Mouse (Mus musculus) hindbrain, embryonic 12.5 days (tissue): Measurements from ENCODE around the gene Ubp1. TPM values are rescaled to one million over a fixed set of nuclear protein-coding genes. Genes with fewer than 3 reads are reported as not detected.
A peak's percentile ranks its signal among the peaks of the same experiment; 100 is the strongest.

Experiments used
- ATAC-seq: fragments of 200-750 bp; cut with Nextera tagmentation; 2 replicates; pipeline ENCODE4 v1.8.0; 2017; ENCODE audit warnings: moderate TSS enrichment; ENCODE audit not compliant: low FRiP score
- H3K27ac ChIP-seq: fragments of 300-500 bp; sonication (generic); 2 replicates; pipeline ENCODE4 v1.5.1; 2016; ENCODE audit warnings: mild to moderate bottlenecking
- H3K27me3 ChIP-seq: fragments of 300-500 bp; sonication (generic); 2 replicates; pipeline ENCODE4 v1.6.1; 2016; ENCODE audit warnings: mild to moderate bottlenecking
- H3K36me3 ChIP-seq: fragments of 300-500 bp; sonication (generic); 2 replicates; pipeline ENCODE4 v1.6.1; 2016; ENCODE audit warnings: mild to moderate bottlenecking
- H3K4me1 ChIP-seq: fragments of 300-500 bp; sonication (generic); 2 replicates; pipeline ENCODE4 v1.6.1; 2016
- H3K4me2 ChIP-seq: fragments of 300-500 bp; sonication (generic); replicated peaks from 2 replicates; pipeline ENCODE4 v1.6.1; 2016; ENCODE audit warnings: mild to moderate bottlenecking
- H3K4me3 ChIP-seq: fragments of 300-500 bp; sonication (generic); 2 replicates; pipeline ENCODE4 v1.5.1; 2016; ENCODE audit warnings: mild to moderate bottlenecking
- H3K9ac ChIP-seq: fragments of 300-500 bp; sonication (generic); 2 replicates; pipeline ENCODE4 v1.6.1; 2016; ENCODE audit warnings: mild to moderate bottlenecking, moderate library complexity
- H3K9me3 ChIP-seq: fragments of 300-500 bp; sonication (generic); replicated peaks from 2 replicates; pipeline ENCODE4 v1.6.1; 2016; ENCODE audit warnings: mild to moderate bottlenecking
- WGBS: fragments of 180-500 bp; shearing (Covaris S2); methylation state at CpG from one replicate; pipeline ENCODE4 v1.1.7; 2016; 5-methylcytosine and 5-hydroxymethylcytosine counted together
- polyA plus RNA-seq: library from polyadenylated mRNA; unstranded; fragments of >200 nt; fragmentation: Nextera tagmentation; extraction: Ambion mirVana; gene quantifications from 2 replicates; pipeline ENCODE4 v1.2.1, GENCODE M21; 2016

Ubp1 gene
- polyA plus RNA-seq, 1 experiment from 2014 or later = 47.9 TPM

- Histone ChIP-seq H3K27ac (no peak overlapping the region), H3K4me3 (no peak overlapping the region), H3K4me2 (peak overlapping the region; percentile 77), H3K4me1 (peaks cover 13% of the 10 kb centered on the region), H3K27me3 (no peaks in the 10 kb centered on the region; the same call in 1 of the 2 replicates), H3K9me3 (no peaks in the 10 kb centered on the region), H3K36me3 (no peaks in the 10 kb centered on the region), H3K9ac (no peak overlapping the region)
- 59% methylated on average over 9 of the region's 9 CpGs for WGBS
- no peak for ATAC-seq
Observed at GRCm38 (mm10) chr9:114025182-114025581, 94.4 kb downstream of the Ubp1 start.

GRCm38 (mm10) chr9:114025846-114026245 lies 95.1 kb downstream of the Ubp1 start:
- H3K4me2 ChIP-seq = peak overlapping the region; percentile 77
- peak overlapping the region; percentile 82 for H3K4me3 ChIP-seq
- no peaks in the 10 kb centered on the region; the same call in 1 of the 2 replicates for H3K27me3 ChIP-seq
- H3K36me3 ChIP-seq = no peaks in the 10 kb centered on the region
- H3K4me1 ChIP-seq = peaks cover 13% of the 10 kb centered on the region
- H3K9me3 ChIP-seq = no peaks in the 10 kb centered on the region
- WGBS = 30% methylated on average over 8 of the region's 8 CpGs
- no peak for ATAC-seq
- H3K9ac ChIP-seq = peak overlapping the region; percentile 61
- peak overlapping the region; percentile 75 for H3K27ac ChIP-seq

- WGBS = 0% methylated on average over 52 of the region's 52 CpGs
- peak overlapping the region; percentile 61 for H3K9ac ChIP-seq
- H3K27me3 ChIP-seq = no peaks in the 10 kb centered on the region; the same call in 1 of the 2 replicates
- H3K27ac ChIP-seq = peak overlapping the region; percentile 75
- no peaks in the 10 kb centered on the region for H3K9me3 ChIP-seq
- peak overlapping the region; percentile 77 for H3K4me2 ChIP-seq
- peaks cover 13% of the 10 kb centered on the region for H3K4me1 ChIP-seq
- no peaks in the 10 kb centered on the region for H3K36me3 ChIP-seq
- peak; percentile 96 for ATAC-seq
- H3K4me3 ChIP-seq = peak overlapping the region; percentile 82
Observed at GRCm38 (mm10) chr9:114026261-114026934, 95.7 kb downstream of the Ubp1 start.

Other genes with a start within 250 kb of the Ubp1 start
- gene Pdcd6ip, start 222.7 kb upstream of the Ubp1 start, polyA plus RNA-seq = 59.6 and 64.9 TPM in 2 replicates
- gene Clasp2, start 189.5 kb upstream of the Ubp1 start, polyA plus RNA-seq = 84.5 and 89.3 TPM in 2 replicates
- 11.9 and 13.0 TPM in 2 replicates for gene Fbxl2, start 115.3 kb downstream of the Ubp1 start, polyA plus RNA-seq
- gene Susd5, start 126.2 kb downstream of the Ubp1 start, polyA plus RNA-seq = 3.2 and 7.3 TPM in 2 replicates